ENCODE assay signal across 8 mouse cellular contexts in the genomic region with DNA sequence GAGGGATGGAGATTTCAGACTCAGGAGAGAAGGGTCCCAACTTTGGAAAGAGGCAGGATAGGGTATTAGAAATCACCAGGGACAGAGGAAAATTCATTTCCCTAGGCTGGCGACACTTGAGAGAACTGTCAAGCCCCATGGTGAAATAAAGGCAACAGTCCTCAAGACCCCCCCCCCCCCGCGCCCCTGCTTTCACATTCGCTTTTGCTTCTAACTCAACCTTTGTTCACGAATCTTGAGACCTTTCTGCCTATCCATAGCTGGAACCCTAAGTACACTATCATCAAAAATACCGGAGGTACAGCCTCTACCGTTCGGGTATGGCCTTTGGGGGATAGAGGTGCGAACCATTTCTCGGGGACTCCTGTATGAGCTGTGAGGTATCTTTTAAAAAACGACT. TPM values are rescaled to one million over a fixed set of nuclear protein-coding genes. Genes with fewer than 3 reads are reported as not detected.
DNase-seq lines count a peak whose midpoint lies in the region; ATAC-seq and TF ChIP-seq lines count a peak whose summit lies in the region.

No protein-coding gene starts in this region.

- H3K27ac ChIP-seq in heart, embryonic 16.5 days (ENCODE audit: low read length) = peak overlapping the region; percentile 95
- H3K27ac ChIP-seq in MEL (ENCODE audit: control insufficient read depth, low read depth, low read length) = peak overlapping the region; percentile 51; the same call in 1 of the 2 replicates
- H3K27ac ChIP-seq in hindbrain, embryonic 13.5 days = peak overlapping the region; percentile 98
- H3K27ac ChIP-seq in midbrain, embryonic 12.5 days (replicated peaks) = peak overlapping the region; percentile 98

- no peak for ATAC-seq in heart, embryonic 16.5 days (replicated peaks; ENCODE audit: extremely low read depth, insufficient read depth, low FRiP score)
- no peak for ATAC-seq in hindbrain, embryonic 13.5 days (ENCODE audit: low FRiP score)
- ATAC-seq in midbrain, embryonic 12.5 days (ENCODE audit: low FRiP score, low read depth) = no peak

- peaks cover 29% of the 10 kb centered on the region for H3K79me2 ChIP-seq in MEL (ENCODE audit: control insufficient read depth, insufficient read depth, low read length, poor library complexity)

- peak overlapping the region; percentile 90 for H3K9ac ChIP-seq in heart, embryonic 16.5 days (ENCODE audit: low read length)
- peak overlapping the region; percentile 93 for H3K9ac ChIP-seq in MEL (ENCODE audit: control insufficient read depth, low read depth, low read length, poor library complexity, severe bottlenecking)
- H3K9ac ChIP-seq in hindbrain, embryonic 13.5 days = peak overlapping the region; percentile 99
- no peak overlapping the region; the same call in none of the 2 replicates for H3K9ac ChIP-seq in midbrain, embryonic 12.5 days (replicated peaks)

- TF ChIP-seq CTCF in MEL (IDR thresholded peaks at IDR 0.05 in 2 of 3, conservative IDR thresholded peaks at IDR 0.05 in 1 of 3; ENCODE audit: control insufficient read depth in 1 of 3, insufficient read depth in 1 of 3, low read depth in 2 of 3, low read length in 3 of 3, poor library complexity in 1 of 3, severe bottlenecking in 1 of 3) = no peak

- TF ChIP-seq RAD21 in MEL (IDR thresholded peaks at IDR 0.05; ENCODE audit: low read depth, low read length) = no peak

- H3K4me2 ChIP-seq in heart, embryonic 16.5 days (ENCODE audit: low read depth, low read length) = peak overlapping the region; percentile 74
- H3K4me2 ChIP-seq in hindbrain, embryonic 13.5 days = peak overlapping the region; percentile 98
- H3K4me2 ChIP-seq in midbrain, embryonic 12.5 days (replicated peaks) = peak overlapping the region; percentile 93

- peaks cover 3% of the 10 kb centered on the region for H3K36me3 ChIP-seq in heart, embryonic 16.5 days (ENCODE audit: control insufficient read depth, insufficient read depth)
- peaks cover 0 to 16% of the 10 kb centered on the region in 2 experiments; a peak in 2 of 4 replicates for H3K36me3 ChIP-seq in MEL (ENCODE audit: control insufficient read depth in 1 of 2, insufficient read depth in 2 of 2, low read length in 2 of 2)
- H3K36me3 ChIP-seq in hindbrain, embryonic 13.5 days = peaks cover 12% of the 10 kb centered on the region
- H3K36me3 ChIP-seq in midbrain, embryonic 12.5 days = peaks cover 10% of the 10 kb centered on the region

- H3K9me3 ChIP-seq in heart, embryonic 16.5 days (replicated peaks; ENCODE audit: control insufficient read depth, low read length) = no peaks in the 10 kb centered on the region
- H3K9me3 ChIP-seq in MEL (replicated peaks; ENCODE audit: insufficient read depth, low read length) = no peaks in the 10 kb centered on the region
- no peaks in the 10 kb centered on the region for H3K9me3 ChIP-seq in hindbrain, embryonic 13.5 days
- H3K9me3 ChIP-seq in midbrain, embryonic 12.5 days = no peaks in the 10 kb centered on the region

- peak overlapping the region; percentile 85 for H3K4me3 ChIP-seq in heart, embryonic 16.5 days (ENCODE audit: low read length)
- H3K4me3 ChIP-seq in MEL (ENCODE audit: control insufficient read depth in 1 of 2, insufficient read depth in 1 of 2, low read depth in 2 of 2, low read length in 2 of 2) = peak overlapping the region; percentile 67 to 77
- H3K4me3 ChIP-seq in hindbrain, embryonic 13.5 days = peak overlapping the region; percentile 100
- H3K4me3 ChIP-seq in midbrain, embryonic 12.5 days = peak overlapping the region; percentile 89; the same call in 1 of the 2 replicates

- H3K27me3 ChIP-seq in heart, embryonic 16.5 days (ENCODE audit: control insufficient read depth, insufficient read depth, low read length) = no peaks in the 10 kb centered on the region
- H3K27me3 ChIP-seq in MEL (ENCODE audit: control insufficient read depth in 1 of 2, insufficient read depth in 2 of 2, low read length in 2 of 2) = peaks cover 0 to 2% of the 10 kb centered on the region in 2 experiments; a peak in 1 of 4 replicates
- H3K27me3 ChIP-seq in hindbrain, embryonic 13.5 days = no peaks in the 10 kb centered on the region
- H3K27me3 ChIP-seq in midbrain, embryonic 12.5 days = no peaks in the 10 kb centered on the region

- DNase-seq in heart, adult 9 months (ENCODE audit: low spot score in 2 of 2) = no peak
- DNase-seq in MEL (ENCODE audit: low read depth, low spot score) = no peak
- DNase-seq in cerebellum, postnatal 10 days = no peak
- no peak for DNase-seq in adrenal gland, postnatal 10 days
- DNase-seq in ovary, postnatal 10 days (ENCODE audit: low spot score) = no peak

- no peak for TF ChIP-seq POLR2A in MEL (IDR thresholded peaks at IDR 0.05; ENCODE audit: control insufficient read depth in 1 of 2, insufficient read depth in 1 of 2, low read depth in 1 of 2, low read length in 2 of 2, poor library complexity in 1 of 2)

- TF ChIP-seq EP300 in MEL (IDR thresholded peaks at IDR 0.05; ENCODE audit: low read depth in 1 of 2, low read length in 2 of 2) = no peak

- 65% methylated on average over 11 of the region's 11 CpGs for WGBS in heart, embryonic 16.5 days
- WGBS in hindbrain, embryonic 13.5 days = 59% methylated on average over 11 of the region's 11 CpGs
- 63% methylated on average over 11 of the region's 11 CpGs for WGBS in midbrain, embryonic 12.5 days

- peaks cover 22% of the 10 kb centered on the region for H3K4me1 ChIP-seq in heart, embryonic 16.5 days (ENCODE audit: control insufficient read depth, insufficient read depth, low read length)
- peaks cover 0 to 20% of the 10 kb centered on the region in 2 experiments; a peak in 2 of 4 replicates for H3K4me1 ChIP-seq in MEL (ENCODE audit: control insufficient read depth in 1 of 2, insufficient read depth in 2 of 2, low read length in 2 of 2)
- H3K4me1 ChIP-seq in hindbrain, embryonic 13.5 days (replicated peaks) = peaks cover 37% of the 10 kb centered on the region
- peaks cover 35% of the 10 kb centered on the region for H3K4me1 ChIP-seq in midbrain, embryonic 12.5 days

TF ChIP-seq in MEL, 35 proteins besides CTCF, POLR2A, EP300 and RAD21:
- TF ChIP-seq ETS1 (IDR thresholded peaks at IDR 0.05; ENCODE audit: low read depth, low read length) = 0 out of 2 replicates have a peak, but pooled peaks have one; percentile 30
- no peak for TF ChIP-seq KAT2A (conservative IDR thresholded peaks at IDR 0.05; ENCODE audit: low read depth, low read length)
- TF ChIP-seq ZKSCAN1 (IDR thresholded peaks at IDR 0.05; ENCODE audit: low read depth, low read length) = no peak
- TF ChIP-seq UBTF (IDR thresholded peaks at IDR 0.05; ENCODE audit: borderline replicate concordance, insufficient read depth, low read depth, low read length) = no peak
- TF ChIP-seq MAFK (IDR thresholded peaks at IDR 0.05; ENCODE audit: borderline replicate concordance, low read depth, low read length) = 0 out of 2 replicates have a peak, but pooled peaks have one; percentile 3
- TF ChIP-seq MYC (IDR thresholded peaks at IDR 0.05; ENCODE audit: low read depth, low read length) = no peak

RNA-seq across cellular contexts. Expression of a gene that starts 0.5 kb away (rescaled TPM):
- polyA plus RNA-seq in heart, embryonic 16.5 days (2015; fragmentation: Nextera tagmentation; extraction: Ambion mirVana) = 23.5 and 25.6 TPM in 2 replicates
- total RNA-seq in MEL (2012; rRNA removed) = 30.7 and 38.6 TPM in 2 replicates
- polyA plus RNA-seq in MEL (2012; ENCODE audit: insufficient read depth in 1 of 2, insufficient read length in 2 of 2, low read depth in 1 of 2, low replicate concordance in 2 of 2, missing spikeins in 1 of 2) = 100 to 1,000 TPM in 1 of 2 experiments, 10 to 100 TPM in 1; 75.8 to 124 TPM
- 50.6 and 51.1 TPM in 2 replicates for polyA plus RNA-seq in hindbrain, embryonic 13.5 days (2015; fragmentation: Nextera tagmentation; extraction: Ambion mirVana)
- polyA plus RNA-seq in midbrain, embryonic 12.5 days (2016; fragmentation: Nextera tagmentation; extraction: Ambion mirVana) = 38.1 and 40.8 TPM in 2 replicates
- total RNA-seq in adrenal gland, postnatal 10 days (2021) = 100 to 1,000 TPM; 124 to 136 TPM

RNA-seq across cellular contexts. Expression of a gene that starts 59.3 kb away (rescaled TPM):
- polyA plus RNA-seq in heart, embryonic 16.5 days (2015; fragmentation: Nextera tagmentation; extraction: Ambion mirVana) = 158 and 185 TPM in 2 replicates
- total RNA-seq in MEL (2012; rRNA removed) = 586 and 596 TPM in 2 replicates
- polyA plus RNA-seq in MEL (2012; ENCODE audit: insufficient read depth in 1 of 2, insufficient read length in 2 of 2, low read depth in 1 of 2, low replicate concordance in 2 of 2, missing spikeins in 1 of 2) = 100 to 1,000 TPM; 421 to 431 TPM
- polyA plus RNA-seq in hindbrain, embryonic 13.5 days (2015; fragmentation: Nextera tagmentation; extraction: Ambion mirVana) = 282 and 298 TPM in 2 replicates
- 484 and 550 TPM in 2 replicates for polyA plus RNA-seq in midbrain, embryonic 12.5 days (2016; fragmentation: Nextera tagmentation; extraction: Ambion mirVana)
- 100 to 1,000 TPM; 198 to 256 TPM for total RNA-seq in adrenal gland, postnatal 10 days (2021)
